ENCODE assay signal across 7 mouse cellular contexts in the genomic region with DNA sequence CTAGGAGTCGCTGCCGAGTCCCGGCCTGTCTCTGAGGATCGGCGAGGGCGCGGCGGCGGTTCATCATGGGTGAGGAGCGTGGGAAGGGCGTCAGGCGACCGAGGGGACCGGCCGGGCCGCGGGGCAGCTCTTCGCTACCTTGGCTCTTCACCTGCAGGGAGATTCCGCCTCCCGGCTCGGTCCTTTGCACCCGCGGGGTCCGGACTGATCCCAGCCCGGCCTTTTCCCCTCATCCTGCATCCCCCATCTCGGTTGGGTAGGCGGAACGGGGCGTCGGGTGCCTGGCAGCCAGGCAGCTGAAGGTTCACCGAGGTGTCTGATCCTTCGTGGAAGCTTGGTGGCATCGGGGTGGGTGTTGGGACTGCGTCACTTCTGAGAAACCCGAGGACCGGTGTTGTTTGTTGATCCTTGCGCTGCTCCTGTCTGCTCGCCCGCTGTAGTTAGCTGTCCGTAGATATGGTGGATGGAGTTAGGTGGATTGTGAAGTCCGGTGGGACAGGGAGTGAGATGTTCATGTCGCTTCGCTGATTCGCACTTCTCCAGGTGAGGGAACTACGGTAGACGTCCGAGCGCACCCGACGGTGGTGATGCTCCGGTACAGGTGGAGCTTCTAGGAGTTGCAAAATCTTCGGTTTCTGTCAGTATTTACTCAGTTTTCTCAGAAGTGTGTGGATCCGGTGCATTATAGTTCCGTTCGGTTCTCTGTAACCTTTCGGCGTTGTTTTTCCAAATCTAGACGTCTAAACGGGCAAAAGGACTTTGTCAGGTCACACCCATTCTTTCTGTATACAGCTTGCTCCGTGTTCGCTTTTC. TPM values are rescaled to one million over a fixed set of nuclear protein-coding genes. Genes with fewer than 3 reads are reported as not detected.
A peak's percentile ranks its signal among the peaks of the same experiment; 100 is the strongest.
DNase-seq lines count a peak whose midpoint lies in the region; ATAC-seq and TF ChIP-seq lines count a peak whose summit lies in the region.

No protein-coding gene starts in this region.

- H3K4me2 ChIP-seq in lung, postnatal 0 days (replicated peaks; ENCODE audit: low read depth, low read length): peak overlapping the region; percentile 69

- no peaks in the 10 kb centered on the region for H3K36me3 ChIP-seq in lung, postnatal 0 days (ENCODE audit: insufficient read depth, low read length)

- H3K9ac ChIP-seq in lung, postnatal 0 days (replicated peaks; ENCODE audit: low read depth): peak overlapping the region; percentile 93

- H3K27me3 ChIP-seq in lung, postnatal 0 days (replicated peaks; ENCODE audit: insufficient read depth, low read length): no peaks in the 10 kb centered on the region

- DNase-seq in lung, postnatal 0 days (ENCODE audit: low spot score): peak; percentile 35
- DNase-seq in lung, postnatal 10 days: no peak
- peak; percentile 21 for DNase-seq in c-Kit-positive CD71-positive TER-119-positive erythroid progenitor cells, embryonic 14.5 days (ENCODE audit: low spot score)
- peak; percentile 15 to 28 for DNase-seq in frontal cortex, postnatal 14 days (ENCODE audit: low spot score in 2 of 2)
- DNase-seq in lung, postnatal 36 days: peak; percentile 21
- DNase-seq in urinary bladder, postnatal 10 days (ENCODE audit: low spot score): no peak
- DNase-seq in kidney, adult 18-20 months: no peak

- no peaks in the 10 kb centered on the region for H3K9me3 ChIP-seq in lung, postnatal 0 days (ENCODE audit: low read length)

- ATAC-seq in lung, postnatal 0 days: peak; percentile 34

- H3K27ac ChIP-seq in lung, postnatal 0 days (ENCODE audit: low read length): peak overlapping the region; percentile 89

- TF ChIP-seq CTCF in lung, postnatal 0 days (IDR thresholded peaks at IDR 0.05): no peak; the same call in 1 of the 2 replicates

- peak overlapping the region; percentile 93 for H3K4me3 ChIP-seq in lung, postnatal 0 days (ENCODE audit: low read depth, low read length)

- no peak for TF ChIP-seq EP300 in lung, postnatal 0 days (IDR thresholded peaks at IDR 0.05)

- WGBS in lung, postnatal 0 days: 1% methylated on average over 59 of the region's 61 CpGs

- peaks cover 3% of the 10 kb centered on the region; the same call in 1 of the 2 replicates for H3K4me1 ChIP-seq in lung, postnatal 0 days (ENCODE audit: insufficient read depth, low read depth, low read length)

RNA-seq across cellular contexts. Expression of gene Arl1, which starts 1.0 kb away (rescaled TPM):
- 173 and 176 TPM in 2 replicates for polyA plus RNA-seq in lung, postnatal 0 days (2015; fragmentation: Nextera tagmentation; extraction: Ambion mirVana)

RNA-seq across cellular contexts. Expression of gene Spic, which starts 46.9 kb away (rescaled TPM):
- 0.33 and 0.44 TPM in 2 replicates for polyA plus RNA-seq in lung, postnatal 0 days (2015; fragmentation: Nextera tagmentation; extraction: Ambion mirVana)

Comparison
In these comparisons a context has a peak if more than half of its experiments do, and no peak if none do; other contexts are left out.
1. DNase-seq: peak in lung, postnatal 0 days (single experiment), c-Kit-positive CD71-positive TER-119-positive erythroid progenitor cells, embryonic 14.5 days (single experiment), frontal cortex, postnatal 14 days (2 of 2) and lung, postnatal 36 days (single experiment); none in lung, postnatal 10 days (single experiment), urinary bladder, postnatal 10 days (single experiment) and kidney, adult 18-20 months (single experiment).